Mouse (Mus musculus) thymus, postnatal 4 days (tissue): ENCODE measurements around the gene Slc16a10.

ENCODE experiments used
- DNase-seq: peaks from one replicate; pipeline ENCODE4 v3.0.0; 2021

Gene Slc16a10

DNA sequence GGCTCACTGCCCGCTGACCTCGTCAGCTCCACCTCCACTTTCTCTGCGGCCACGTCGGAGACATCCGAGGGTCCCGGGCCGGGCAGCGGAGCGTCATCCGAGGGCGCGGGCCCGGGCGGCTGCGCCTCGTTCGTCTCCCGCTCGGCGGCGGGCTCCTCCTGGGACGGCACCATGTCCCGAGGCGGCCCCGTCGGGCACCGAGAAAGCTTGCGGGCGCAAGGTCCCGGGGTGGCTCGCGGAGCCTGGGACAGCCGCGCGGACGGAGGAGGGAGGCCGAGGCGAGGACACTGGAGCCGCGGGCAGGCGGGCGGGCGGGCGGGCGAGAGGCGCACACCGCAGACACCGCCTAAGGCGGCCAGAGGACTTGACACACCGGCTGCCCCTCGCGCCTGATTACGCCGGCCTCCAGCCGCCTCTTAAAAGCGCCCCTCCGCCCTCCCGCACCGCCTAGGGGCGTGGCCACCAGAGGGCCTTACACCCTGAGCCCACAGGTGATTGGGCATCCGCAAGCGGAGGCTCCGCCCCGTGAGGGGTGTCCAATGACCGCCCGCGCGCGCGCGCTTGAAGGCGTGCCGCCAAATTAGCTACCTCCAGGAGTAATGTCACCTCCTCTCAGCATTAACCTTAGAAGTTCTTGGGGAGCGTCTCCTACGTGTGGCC is at the start of gene Slc16a10:
TSS of gene Slc16a10 (minus strand) at position 395 of the 660 bp plus-strand sequence.
- DNase-seq = peak; percentile 98

- no peak for DNase-seq
Observed at GRCm38 (mm10) chr10:40191338-40191979, 49.4 kb upstream of the Slc16a10 start.

- peak; percentile 59 for DNase-seq
Observed at GRCm38 (mm10) chr10:40190871-40191270, 48.8 kb upstream of the Slc16a10 start.

- DNase-seq = no peak
Observed at GRCm38 (mm10) chr10:40189689-40190088, 47.6 kb upstream of the Slc16a10 start.

DNA sequence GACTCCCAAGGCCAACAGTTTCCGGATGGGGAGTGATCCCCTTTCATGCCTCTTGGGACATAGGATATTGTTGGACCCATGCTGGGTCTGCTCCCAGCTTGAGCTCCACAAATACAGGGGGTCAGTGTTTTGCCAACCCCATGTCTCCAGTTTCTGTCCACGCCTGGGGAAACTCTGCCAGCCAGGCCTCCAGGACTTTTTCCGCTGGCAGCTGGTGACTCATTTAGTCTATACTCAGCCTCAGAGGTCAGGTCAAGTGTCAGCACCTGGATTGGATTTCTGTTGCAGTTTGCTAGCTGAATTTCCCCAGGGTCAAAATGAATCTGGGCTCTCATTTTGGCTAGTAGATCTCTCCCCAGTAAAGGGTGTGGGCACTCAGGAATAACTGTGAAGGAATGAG is 46.8 kb upstream of the Slc16a10 start:
- DNase-seq = no peak

DNA sequence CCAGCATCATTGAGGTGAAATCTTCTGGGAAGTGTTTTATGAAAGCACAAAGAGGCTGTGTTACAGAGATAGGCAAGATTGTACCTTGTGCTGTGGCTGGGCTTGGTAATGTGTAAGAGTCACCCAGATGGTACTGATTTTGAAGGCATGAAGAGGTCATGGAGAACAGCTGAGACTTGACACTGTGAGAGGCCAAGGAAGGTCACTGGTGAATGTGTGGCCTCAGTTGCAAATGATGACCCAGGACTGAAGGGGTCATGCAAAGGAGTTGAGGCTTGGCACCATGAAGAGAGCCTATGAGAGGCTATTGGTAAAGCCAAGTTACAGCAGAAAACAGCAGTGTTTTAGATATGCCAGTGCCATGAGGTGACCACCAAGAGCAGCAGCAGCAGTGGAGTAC is 43.9 kb upstream of the Slc16a10 start:
- DNase-seq = no peak

DNA sequence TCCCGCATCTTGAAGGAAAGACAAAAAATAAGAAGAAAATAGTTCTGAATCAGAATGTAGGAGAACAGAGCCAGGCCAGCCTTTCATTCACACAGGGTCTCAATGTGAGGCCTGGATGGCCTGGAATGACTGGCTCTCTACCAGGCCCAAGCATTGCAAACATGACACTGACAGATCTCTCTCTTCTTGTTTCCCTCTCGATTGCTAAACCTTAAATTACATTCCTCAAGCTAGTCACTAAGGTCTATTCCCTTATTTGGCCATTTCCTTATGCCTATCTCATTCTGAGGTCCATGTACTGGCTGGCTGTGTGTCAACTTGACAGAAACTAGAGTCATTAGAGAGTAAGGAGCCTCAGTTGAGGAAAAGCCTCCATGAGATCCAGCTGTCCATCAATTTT is 38.0 kb upstream of the Slc16a10 start:
- no peak for DNase-seq

DNA sequence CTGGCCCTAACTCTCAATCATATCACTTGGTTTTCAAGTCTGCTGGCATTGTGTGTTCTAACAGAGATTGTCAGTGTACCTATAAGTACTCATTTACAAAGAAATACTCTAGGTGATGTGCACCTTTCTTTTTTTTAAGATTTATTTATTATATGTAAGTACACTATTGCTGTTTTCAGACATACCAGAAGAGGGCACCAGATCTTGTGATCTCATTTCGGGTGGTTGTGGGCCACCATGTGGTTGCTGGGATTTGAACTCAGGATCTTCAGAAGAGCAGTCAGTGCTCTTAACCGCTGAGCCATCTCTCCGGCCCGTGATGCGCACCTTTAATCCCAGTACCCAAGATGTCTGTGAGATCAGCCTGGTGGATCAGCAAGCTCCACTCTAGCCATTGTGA is 37.1 kb upstream of the Slc16a10 start:
- no peak for DNase-seq

DNA sequence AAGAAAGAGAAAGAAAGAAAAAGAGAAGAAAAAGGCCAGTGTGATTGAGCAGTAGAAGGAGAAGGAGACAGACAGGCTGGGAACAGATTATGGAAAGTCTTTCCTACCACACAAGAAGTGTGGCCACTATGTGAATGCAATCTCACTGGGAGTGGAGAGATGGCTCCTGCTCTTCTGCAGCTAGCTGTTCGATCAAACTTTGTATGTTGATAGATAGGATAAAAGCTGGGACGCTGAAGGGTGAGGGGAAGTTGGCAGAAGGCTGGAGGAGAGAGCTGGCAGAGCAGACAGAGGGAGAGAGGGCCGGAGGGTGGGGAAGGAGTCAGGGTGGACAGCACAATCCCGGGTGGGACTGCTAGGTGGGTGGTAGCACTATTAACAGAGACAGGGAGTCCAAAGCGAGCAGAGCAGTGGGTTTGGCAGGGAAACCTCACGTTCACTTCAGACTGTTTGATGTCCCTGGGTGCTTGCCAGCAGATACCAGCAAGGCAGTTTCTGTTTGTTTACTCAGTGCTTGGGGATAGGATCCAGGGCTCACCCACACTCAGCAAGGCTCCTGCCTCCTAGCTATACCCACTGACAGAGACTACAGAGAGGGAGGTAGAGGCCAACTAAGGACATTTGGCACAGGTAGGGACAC is 35.4 kb upstream of the Slc16a10 start:
- no peak for DNase-seq

- no peak for DNase-seq
Observed at GRCm38 (mm10) chr10:40172136-40172535, 30.1 kb upstream of the Slc16a10 start.

GRCm38 (mm10) chr10:40171211-40171610 is 29.2 kb upstream of the Slc16a10 start:
- DNase-seq = no peak

GRCm38 (mm10) chr10:40170141-40170558 is 28.1 kb upstream of the Slc16a10 start:
- DNase-seq = no peak

GRCm38 (mm10) chr10:40169566-40169965 is 27.5 kb upstream of the Slc16a10 start:
- DNase-seq = no peak

- DNase-seq = no peak
Observed at GRCm38 (mm10) chr10:40169088-40169487, 27.0 kb upstream of the Slc16a10 start.

DNA sequence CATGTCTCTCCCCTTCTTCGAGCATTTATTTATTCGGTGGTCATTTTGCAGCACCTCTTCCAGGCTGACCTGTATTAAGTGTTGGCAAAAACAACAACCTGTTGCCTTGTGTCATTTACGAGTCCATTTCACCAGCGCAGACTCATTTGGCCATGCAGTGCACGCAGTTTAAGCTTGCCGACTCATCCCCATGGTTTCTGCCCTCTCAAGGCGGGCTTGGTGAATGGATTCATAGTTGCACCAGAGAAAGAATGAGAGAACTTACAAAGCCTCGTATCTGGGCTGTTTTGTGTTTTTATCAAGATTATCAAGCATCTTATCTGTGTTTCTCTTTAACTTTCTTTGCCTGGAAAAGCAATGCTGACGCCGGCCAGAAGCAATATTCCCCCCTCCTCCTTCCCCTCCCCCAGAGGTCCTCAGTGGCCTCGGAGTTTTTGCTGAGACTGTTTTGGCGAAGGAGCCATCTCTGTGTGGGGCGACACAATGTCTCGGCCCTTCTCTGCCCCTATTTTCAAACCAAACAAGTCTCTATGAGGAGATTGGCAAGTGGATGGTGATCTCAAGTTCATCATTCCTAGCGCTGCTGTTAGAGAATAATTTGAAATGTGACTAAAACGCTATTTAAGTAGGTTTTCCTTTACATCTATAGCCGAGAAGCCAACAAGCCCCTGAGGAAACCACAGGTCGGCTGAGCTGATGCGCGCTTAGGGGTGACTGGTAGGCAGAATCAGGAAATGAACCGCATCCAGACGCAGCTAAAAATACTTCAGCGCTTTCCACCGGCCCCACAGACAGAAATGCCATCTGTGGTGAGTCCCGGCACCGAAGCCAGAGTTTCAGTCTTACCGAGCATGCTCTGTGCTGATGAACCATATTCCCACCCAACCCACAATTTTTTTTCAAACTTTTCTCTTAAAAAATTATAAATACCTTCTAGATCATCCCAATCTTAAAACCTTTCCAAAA is 22.6 kb upstream of the Slc16a10 start:
- peak; percentile 75 for DNase-seq

GRCm38 (mm10) chr10:40163914-40164313 is 21.9 kb upstream of the Slc16a10 start:
- peak; percentile 19 for DNase-seq

- peak; percentile 63 for DNase-seq
Observed at GRCm38 (mm10) chr10:40163338-40163737, 21.3 kb upstream of the Slc16a10 start.

DNA sequence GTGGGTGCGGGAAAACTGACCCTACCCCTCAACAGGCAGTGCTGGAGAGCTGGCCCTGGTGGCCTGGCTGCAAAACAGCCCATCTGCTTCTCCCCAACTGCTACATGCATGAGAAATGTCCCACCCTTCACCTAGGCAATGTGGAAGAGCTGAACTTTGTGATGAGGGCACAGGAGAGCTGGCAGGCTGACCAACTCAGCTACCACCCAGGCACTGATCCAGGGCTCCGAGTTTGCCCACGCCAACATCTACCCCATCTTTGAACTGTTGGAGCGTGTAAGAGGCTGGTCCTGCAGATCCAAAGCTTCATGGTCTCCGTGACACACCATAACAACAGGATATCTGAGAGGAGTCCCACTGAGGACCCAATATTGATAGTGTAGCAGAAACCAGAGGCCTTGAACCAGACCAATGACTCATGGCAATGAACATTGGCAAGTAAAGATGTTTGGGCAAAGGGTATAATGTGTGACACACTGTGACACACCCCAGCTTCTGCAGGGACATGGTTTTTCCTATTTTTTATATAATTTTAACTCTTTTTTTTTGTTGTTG is 19.7 kb upstream of the Slc16a10 start:
- DNase-seq = peak; percentile 25

GRCm38 (mm10) chr10:40161236-40161635 is 19.2 kb upstream of the Slc16a10 start:
- DNase-seq = no peak

GRCm38 (mm10) chr10:40152550-40152857 is 10.4 kb upstream of the Slc16a10 start:
- DNase-seq = no peak

GRCm38 (mm10) chr10:40151852-40152549 is 9.9 kb upstream of the Slc16a10 start:
- peak; percentile 8 for DNase-seq

GRCm38 (mm10) chr10:40149584-40150145 is 7.6 kb upstream of the Slc16a10 start:
- no peak for DNase-seq
